Comparison of ENCODE assay signal across 24 mouse cellular contexts in genomic region chr11:99136961-99137360, GRCm38 (mm10). TPM values are rescaled to one million over a fixed set of nuclear protein-coding genes. Genes with fewer than 3 reads are reported as not detected.
A peak's percentile ranks its signal among the peaks of the same experiment; 100 is the strongest.
DNase-seq lines count a peak whose midpoint lies in the region; ATAC-seq and TF ChIP-seq lines count a peak whose summit lies in the region.
"Had no signal": no experiment of that assay in that cellular context is flagged by ENCODE, and none has a peak within 500 bp of the region (broad histone marks: within the 10 kb centered on the region; RNA-seq: fewer than 3 reads in every experiment).

No protein-coding gene starts in this region.

- H3K4me2 ChIP-seq in kidney, embryonic 15.5 days: no peak overlapping the region
- no peak overlapping the region for H3K4me2 ChIP-seq in embryonic facial prominence, embryonic 14.5 days (ENCODE audit: low read depth, low read length)
- H3K4me2 ChIP-seq: forebrain, embryonic 15.5 days; heart, embryonic 13.5 days; hindbrain, embryonic 12.5 days; liver, embryonic 15.5 days; midbrain, embryonic 12.5 days had no signal

- no peak overlapping the region for H3K4me3 ChIP-seq in kidney, embryonic 15.5 days (replicated peaks)
- no peak overlapping the region for H3K4me3 ChIP-seq in spleen, adult 2 months (ENCODE audit: extremely low read depth, insufficient read depth, insufficient read length)
- no peak overlapping the region for H3K4me3 ChIP-seq in embryonic facial prominence, embryonic 14.5 days (ENCODE audit: low read depth, low read length)
- H3K4me3 ChIP-seq: forebrain, embryonic 15.5 days; heart, embryonic 13.5 days; hindbrain, embryonic 12.5 days; liver, embryonic 15.5 days; midbrain, embryonic 12.5 days had no signal

- H3K9ac ChIP-seq in kidney, embryonic 15.5 days: no peak overlapping the region
- H3K9ac ChIP-seq in embryonic facial prominence, embryonic 14.5 days (ENCODE audit: low read depth, low read length): no peak overlapping the region
- H3K9ac ChIP-seq: forebrain, embryonic 15.5 days; hindbrain, embryonic 12.5 days; liver, embryonic 15.5 days; midbrain, embryonic 12.5 days had no signal

- no peak for TF ChIP-seq CTCF in spleen, adult 2 months (IDR thresholded peaks at IDR 0.05; ENCODE audit: extremely low read depth, insufficient read depth, insufficient read length, insufficient replicate concordance)

- ATAC-seq in kidney, embryonic 15.5 days (replicated peaks; ENCODE audit: low FRiP score): no peak
- ATAC-seq in embryonic facial prominence, embryonic 14.5 days (ENCODE audit: low read depth): no peak
- ATAC-seq: forebrain, embryonic 15.5 days; Patski had no signal

- no peak for DNase-seq in kidney, postnatal 14 days
- DNase-seq in spleen, adult 2 months (ENCODE audit: low read depth in 1 of 2, low spot score in 2 of 2): no peak
- DNase-seq in spleen, adult 12 weeks (ENCODE audit: low spot score): no peak
- no peak for DNase-seq in embryonic facial prominence, embryonic 14.5 days (ENCODE audit: low spot score)
- DNase-seq in splenic B cell, adult 2 months (ENCODE audit: low read depth, low spot score): peak; percentile 51
- DNase-seq in urinary bladder, adult 18-20 months (ENCODE audit: low spot score in 2 of 2): no peak
- DNase-seq: cerebellum, adult 8-10 months; cerebellum, postnatal 36 days; embryo, embryonic 11 days; heart, adult 11 months; heart, postnatal 14 days; kidney, adult 11 months; kidney, postnatal 10 days; lung, postnatal 10 days; right cerebral cortex, postnatal 14 days had no signal

- H3K27me3 ChIP-seq in kidney, embryonic 15.5 days: no peaks in the 10 kb centered on the region
- H3K27me3 ChIP-seq in spleen, adult 2 months (ENCODE audit: control insufficient read depth, insufficient read depth, low read length): no peaks in the 10 kb centered on the region
- H3K27me3 ChIP-seq in embryonic facial prominence, embryonic 14.5 days (replicated peaks; ENCODE audit: control insufficient read depth, insufficient read depth, low read length): no peaks in the 10 kb centered on the region
- no peaks in the 10 kb centered on the region for H3K27me3 ChIP-seq in splenic B cell, adult 2 months (ENCODE audit: control insufficient read depth, insufficient read depth, low read length, poor library complexity, severe bottlenecking)
- H3K27me3 ChIP-seq: CH12.LX; forebrain, embryonic 15.5 days; heart, embryonic 13.5 days; hindbrain, embryonic 12.5 days; liver, embryonic 15.5 days; midbrain, embryonic 12.5 days had no signal

- WGBS in kidney, embryonic 15.5 days: 54% methylated on average over 4 of the region's 4 CpGs
- WGBS in spleen, adult 2 months: 45% methylated on average over 4 of the region's 4 CpGs
- 77% methylated on average over 4 of the region's 4 CpGs for WGBS in embryonic facial prominence, embryonic 14.5 days

- peak overlapping the region; percentile 43; the same call in 1 of the 2 replicates for H3K27ac ChIP-seq in kidney, embryonic 15.5 days
- H3K27ac ChIP-seq in spleen, adult 2 months (ENCODE audit: insufficient read depth, low read length): peak overlapping the region; percentile 83
- peak overlapping the region; percentile 52 for H3K27ac ChIP-seq in embryonic facial prominence, embryonic 14.5 days (replicated peaks; ENCODE audit: low read depth, low read length)
- H3K27ac ChIP-seq: forebrain, embryonic 15.5 days; heart, embryonic 13.5 days; hindbrain, embryonic 12.5 days; liver, embryonic 15.5 days; midbrain, embryonic 12.5 days had no signal

- no peaks in the 10 kb centered on the region for H3K9me3 ChIP-seq in kidney, embryonic 15.5 days (replicated peaks)
- H3K9me3 ChIP-seq in embryonic facial prominence, embryonic 14.5 days (ENCODE audit: control insufficient read depth, low read length): no peaks in the 10 kb centered on the region
- H3K9me3 ChIP-seq: forebrain, embryonic 15.5 days; G1E; heart, embryonic 13.5 days; hindbrain, embryonic 12.5 days; liver, embryonic 15.5 days; midbrain, embryonic 12.5 days had no signal

- H3K36me3 ChIP-seq in kidney, embryonic 15.5 days: no peaks in the 10 kb centered on the region
- no peaks in the 10 kb centered on the region for H3K36me3 ChIP-seq in spleen, adult 2 months (ENCODE audit: control insufficient read depth, insufficient read depth, low read length)
- H3K36me3 ChIP-seq in embryonic facial prominence, embryonic 14.5 days (ENCODE audit: control insufficient read depth, insufficient read depth, low read length): no peaks in the 10 kb centered on the region
- H3K36me3 ChIP-seq in splenic B cell, adult 2 months (ENCODE audit: control insufficient read depth, insufficient read depth, low read length, poor library complexity, severe bottlenecking): no peaks in the 10 kb centered on the region
- H3K36me3 ChIP-seq: forebrain, embryonic 15.5 days; G1E; heart, embryonic 13.5 days; hindbrain, embryonic 12.5 days; liver, embryonic 15.5 days; midbrain, embryonic 12.5 days had no signal

- peaks cover 44% of the 10 kb centered on the region for H3K4me1 ChIP-seq in kidney, embryonic 15.5 days
- peaks cover 37% of the 10 kb centered on the region; the same call in 1 of the 2 replicates for H3K4me1 ChIP-seq in spleen, adult 2 months (ENCODE audit: control insufficient read depth, insufficient read depth, insufficient read length)
- H3K4me1 ChIP-seq in embryonic facial prominence, embryonic 14.5 days (ENCODE audit: control insufficient read depth, insufficient read depth, low read length): peaks cover 47% of the 10 kb centered on the region

- no peak for TF ChIP-seq POLR2A in spleen, adult 2 months (IDR thresholded peaks at IDR 0.05; ENCODE audit: low read depth, low read length)

RNA-seq across cellular contexts. Expression of gene Ccr7, which starts 17.9 kb away (rescaled TPM):
- 0.17 and 0.18 TPM in 2 replicates for polyA plus RNA-seq in kidney, embryonic 15.5 days (2015; fragmentation: Nextera tagmentation; extraction: Ambion mirVana)
- 135 and 194 TPM in 2 replicates for polyA plus RNA-seq in spleen, adult 2 months (2012; rRNA removed)
- polyA plus RNA-seq in embryonic facial prominence, embryonic 14.5 days (2014; fragmentation: Nextera tagmentation; extraction: Ambion mirVana): 0.33 and 0.50 TPM in 2 replicates
- polyA plus RNA-seq: forebrain, embryonic 15.5 days; G1E had no signal

RNA-seq across cellular contexts. Expression of gene Tns4, which starts 47.9 kb away (rescaled TPM):
- polyA plus RNA-seq in kidney, embryonic 15.5 days (2015; fragmentation: Nextera tagmentation; extraction: Ambion mirVana): 0.29 and 0.32 TPM in 2 replicates
- polyA plus RNA-seq in spleen, adult 2 months (2012; rRNA removed): 1.3 and 2.2 TPM in 2 replicates
- polyA plus RNA-seq in embryonic facial prominence, embryonic 14.5 days (2014; fragmentation: Nextera tagmentation; extraction: Ambion mirVana): 0.81 and 1.0 TPM in 2 replicates
- polyA plus RNA-seq: forebrain, embryonic 15.5 days; Patski had no signal

Comparison
In these comparisons a context has a peak if more than half of its experiments do, and no peak if none do; other contexts are left out.
1. RNA of gene Ccr7, which starts 17.9 kb away (polyA plus RNA-seq): 135 to 194 TPM in spleen, adult 2 months; 0.33 to 0.50 TPM in embryonic facial prominence, embryonic 14.5 days and 0.17 to 0.18 TPM in kidney, embryonic 15.5 days; every median in the first group is over 10 times any median in the second.
2. Peak in every context shown above with its lines, with median percentiles within 50 percentile points of each other: H3K27ac ChIP-seq.